Mouse (Mus musculus) olfactory bulb, adult 2 months (tissue): Measurements from ENCODE around the gene Rhob.

Experiments
- CTCF ChIP-seq: fragments of 200-500 bp; IDR thresholded peaks from 2 replicates; pipeline ENCODE4 v1.5.1; 2012; ENCODE audit warnings: low read depth, mild to moderate bottlenecking, low read length, moderate library complexity; ENCODE audit not compliant: insufficient read depth
- POLR2A ChIP-seq: fragments of 200-500 bp; IDR thresholded peaks from 2 replicates; pipeline ENCODE4 v1.6.1; 2012; ENCODE audit warnings: mild to moderate bottlenecking, low read depth, low read length, moderate library complexity; ENCODE audit not compliant: insufficient read depth

DNA sequence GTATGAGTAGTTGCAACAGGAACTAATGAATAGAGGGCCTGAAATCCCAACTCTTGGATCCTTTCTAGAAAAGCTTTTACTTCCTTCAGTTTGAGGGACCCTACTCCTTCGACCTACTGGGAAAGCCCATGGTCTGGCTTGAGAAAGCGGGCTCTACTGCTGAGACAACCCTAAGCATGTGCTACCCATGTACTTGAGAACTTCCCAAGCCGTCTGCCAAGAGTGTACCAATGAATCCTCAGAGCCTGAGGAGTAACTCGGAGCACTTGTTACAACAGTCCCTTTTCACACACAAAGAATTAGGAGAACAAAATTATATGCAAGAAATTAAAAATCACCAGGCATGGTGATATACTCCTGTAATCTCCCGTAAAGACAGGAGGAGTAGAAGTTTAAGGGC, 37.5 kb upstream of the Rhob start:
- TF ChIP-seq CTCF (no peak), POLR2A (no peak)
